Mouse (Mus musculus) heart, embryonic 13.5 days (tissue): Measurements from ENCODE around the gene Isg20l2. TPM values are rescaled to one million over a fixed set of nuclear protein-coding genes. Genes with fewer than 3 reads are reported as not detected.
"Not testable (repeated sequence)": the region's sequence is repeated elsewhere in the genome, so short reads cannot be mapped to it uniquely, and the experiment has no call there.

Source experiments
- ATAC-seq: fragments of 200-750 bp; cut with Nextera tagmentation; 2 replicates; pipeline ENCODE4 v1.8.0; 2017; ENCODE audit warnings: moderate TSS enrichment; ENCODE audit not compliant: insufficient number of reproducible peaks, low FRiP score, low TSS enrichment; ENCODE audit errors: extremely low read depth
- H3K27ac ChIP-seq: fragments of 300-500 bp; sonication (generic); replicated peaks from 2 replicates; pipeline ENCODE4 v1.5.1; 2015; ENCODE audit warnings: moderate library complexity, mild to moderate bottlenecking, inconsistent platforms
- H3K27me3 ChIP-seq: fragments of 300-500 bp; sonication (generic); replicated peaks from 2 replicates; pipeline ENCODE4 v1.6.1; 2015; ENCODE audit warnings: mild to moderate bottlenecking, inconsistent platforms
- H3K36me3 ChIP-seq: fragments of 300-500 bp; sonication (generic); 2 replicates; pipeline ENCODE4 v1.6.1; 2015; ENCODE audit warnings: mild to moderate bottlenecking, inconsistent platforms
- H3K4me1 ChIP-seq: fragments of 300-500 bp; sonication (generic); 2 replicates; pipeline ENCODE4 v1.6.1; 2015; ENCODE audit warnings: inconsistent platforms
- H3K4me2 ChIP-seq: fragments of 300-500 bp; sonication (generic); 2 replicates; pipeline ENCODE4 v1.6.1; 2015; ENCODE audit warnings: inconsistent platforms, mild to moderate bottlenecking, moderate library complexity
- H3K4me3 ChIP-seq: fragments of 300-500 bp; sonication (generic); 2 replicates; pipeline ENCODE4 v1.5.1; 2015; ENCODE audit warnings: moderate library complexity, mild to moderate bottlenecking, inconsistent platforms
- H3K9ac ChIP-seq: fragments of 300-500 bp; sonication (generic); 2 replicates; pipeline ENCODE4 v1.6.1; 2015; ENCODE audit warnings: inconsistent platforms, mild to moderate bottlenecking, moderate library complexity
- H3K9me3 ChIP-seq: fragments of 300-500 bp; sonication (generic); 2 replicates; pipeline ENCODE4 v1.6.1; 2016; ENCODE audit warnings: inconsistent platforms
- WGBS: fragments of 180-500 bp; shearing (Covaris S2); methylation state at CpG from one replicate; pipeline ENCODE4 v1.1.7; 2015; ENCODE audit warnings: mixed read lengths; 5-methylcytosine and 5-hydroxymethylcytosine counted together
- polyA plus RNA-seq: library from polyadenylated mRNA; unstranded; fragments of >200 nt; fragmentation: Nextera tagmentation; extraction: Ambion mirVana; gene quantifications from 2 replicates; pipeline ENCODE4 v1.2.1, GENCODE M21; 2015

Gene Isg20l2
- polyA plus RNA-seq, result 28.9 and 30.1 TPM in 2 replicates

DNA sequence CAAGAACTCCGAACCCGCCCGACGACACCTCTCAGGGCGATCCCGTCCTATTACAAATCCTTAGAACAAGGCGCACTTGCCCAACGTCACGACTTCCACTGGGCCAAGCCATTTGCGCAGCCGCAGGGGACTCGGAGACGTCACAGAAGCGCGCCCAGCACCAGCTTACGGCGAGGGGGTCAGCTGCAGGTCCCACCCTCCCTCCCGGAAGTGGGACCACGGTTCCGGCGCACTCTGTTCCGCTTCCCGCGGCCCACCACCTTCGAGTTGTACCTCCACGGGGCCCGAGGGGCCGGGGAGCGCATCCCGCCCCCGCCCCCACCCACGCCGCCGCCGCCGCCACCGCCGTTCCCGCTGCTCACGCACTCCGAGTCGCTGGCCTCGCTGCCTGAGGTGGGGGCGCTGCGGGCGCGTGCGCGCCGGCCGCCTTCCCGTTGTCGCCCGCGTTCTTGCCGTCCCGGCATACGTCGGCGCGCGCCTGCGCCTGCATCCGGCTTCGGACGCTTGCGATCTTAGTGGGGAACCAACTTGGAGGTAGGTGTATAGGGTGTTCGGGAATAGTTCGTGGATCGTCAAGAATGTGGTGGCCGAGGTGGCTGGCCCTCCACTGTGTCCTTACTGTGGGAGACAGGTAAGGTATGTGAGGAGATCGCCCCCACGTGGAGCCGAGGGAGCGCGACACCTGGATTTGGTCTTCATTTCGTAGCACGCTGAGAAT lies at the start of gene Isg20l2, which contains the start of gene Rrnad1:
Gene Isg20l2, plus strand, starts transcription at position 237 of the 718 bp plus-strand sequence.
Gene Rrnad1, minus strand, starts transcription at position 640 of the 718 bp plus-strand sequence.
- WGBS, result under 1% methylated on average over 62 of the region's 78 CpGs
- peak; percentile 89 for ATAC-seq
- Histone ChIP-seq H3K27me3 (no peaks in the 10 kb centered on the region), H3K9me3 (no peaks in the 10 kb centered on the region), H3K27ac (peak within 1 kb of the TSS; percentile 87), H3K36me3 (peaks cover 68% of the 10 kb centered on the region), H3K9ac (peak within 1 kb of the TSS; percentile 98), H3K4me1 (peaks cover 35% of the 10 kb centered on the region), H3K4me2 (peak within 1 kb of the TSS; percentile 87), H3K4me3 (peak within 1 kb of the TSS; percentile 97)

DNA sequence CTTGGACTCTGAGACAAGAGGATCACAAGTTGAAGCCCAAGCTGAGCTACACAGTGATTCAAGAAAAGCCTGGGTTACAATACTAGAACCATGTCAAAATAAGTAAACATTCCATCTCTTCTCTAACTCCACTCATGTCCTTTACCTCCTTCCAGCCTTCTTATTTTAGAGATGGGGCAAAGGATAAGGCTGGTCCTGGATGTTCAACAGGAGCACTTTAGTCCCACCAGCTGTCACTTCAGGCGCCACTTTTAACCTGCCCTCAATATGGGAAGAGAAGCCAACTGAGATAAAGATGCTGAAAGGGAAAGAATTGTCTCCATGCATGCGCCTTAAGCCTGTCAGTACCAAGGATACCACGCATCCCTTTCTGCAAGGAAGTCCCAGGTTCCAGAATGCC lies 45.8 kb upstream of the Isg20l2 start:
- Histone ChIP-seq H3K36me3 (peaks cover 30% of the 10 kb centered on the region), H3K4me1 (peaks cover 24% of the 10 kb centered on the region), H3K9me3 (peaks cover 12% of the 10 kb centered on the region), H3K27ac (peak overlapping the region; percentile 95), H3K4me2 (peak overlapping the region; percentile 97), H3K4me3 (peak overlapping the region; percentile 85), H3K27me3 (no peaks in the 10 kb centered on the region), H3K9ac (peak overlapping the region; percentile 98)
- 0% methylated on average over 3 of the region's 3 CpGs for WGBS
- ATAC-seq, result no peak

DNA sequence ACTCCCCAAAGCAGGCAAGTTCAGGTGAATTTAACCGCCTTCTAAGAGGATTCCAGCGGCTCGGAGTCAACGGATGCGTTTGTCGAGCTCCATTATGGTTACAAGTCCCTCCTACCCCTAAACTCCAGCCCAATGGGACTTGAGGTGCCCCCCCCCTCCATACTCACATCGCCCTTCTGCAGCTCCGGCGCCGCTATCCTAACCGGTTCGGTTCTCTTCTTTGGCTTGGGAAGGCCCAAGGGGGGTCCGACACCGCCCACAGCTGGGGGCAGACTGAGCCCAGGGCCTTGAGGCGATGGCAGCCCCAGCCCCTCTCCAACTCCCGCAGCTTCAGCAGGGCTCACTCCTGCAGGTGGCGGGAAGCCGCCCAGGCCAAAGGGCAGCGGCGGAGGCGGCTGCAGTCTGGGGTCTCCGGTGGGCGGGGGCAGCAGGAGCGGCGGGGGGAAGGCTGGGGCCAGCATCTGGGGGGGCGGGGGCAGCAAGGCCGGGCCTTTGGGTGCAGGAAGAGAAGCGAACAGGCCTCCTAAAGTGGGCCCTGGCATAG lies 45.3 kb upstream of the Isg20l2 start:
- H3K4me3 ChIP-seq, result peak overlapping the region; percentile 85
- no peaks in the 10 kb centered on the region for H3K27me3 ChIP-seq
- H3K9me3 ChIP-seq, result peaks cover 12% of the 10 kb centered on the region
- WGBS, result under 1% methylated on average over 28 of the region's 28 CpGs
- peaks cover 27% of the 10 kb centered on the region for H3K36me3 ChIP-seq
- H3K27ac ChIP-seq, result peak overlapping the region; percentile 95
- H3K4me1 ChIP-seq, result peaks cover 24% of the 10 kb centered on the region
- peak overlapping the region; percentile 97 for H3K4me2 ChIP-seq
- no peak; the same call in none of the 2 replicates for ATAC-seq
- H3K9ac ChIP-seq, result peak overlapping the region; percentile 98

GRCm38 (mm10) chr3:87885281-87886003 lies 44.7 kb upstream of the Isg20l2 start, which contains the start of gene Prcc:
Prcc (minus strand) TSS chr3:87885608.
- Histone ChIP-seq H3K27me3 (no peaks in the 10 kb centered on the region), H3K9ac (peak within 1 kb of the TSS; percentile 98), H3K4me2 (peak within 1 kb of the TSS; percentile 97), H3K9me3 (peaks cover 12% of the 10 kb centered on the region), H3K36me3 (peaks cover 21% of the 10 kb centered on the region), H3K27ac (peak within 1 kb of the TSS; percentile 95), H3K4me3 (peak within 1 kb of the TSS; percentile 85), H3K4me1 (peaks cover 24% of the 10 kb centered on the region)
- ATAC-seq, result peak; percentile 94
- WGBS, result under 1% methylated on average over 33 of the region's 33 CpGs

- no peaks in the 10 kb centered on the region for H3K27me3 ChIP-seq
- H3K4me3 ChIP-seq, result peak overlapping the region; percentile 85
- WGBS, result 9% methylated on average over 10 of the region's 10 CpGs
- ATAC-seq, result peak; percentile 2; the same call in 1 of the 2 replicates
- peak overlapping the region; percentile 95; the same call in 1 of the 2 replicates for H3K27ac ChIP-seq
- peaks cover 24% of the 10 kb centered on the region for H3K4me1 ChIP-seq
- peak overlapping the region; percentile 79 for H3K9ac ChIP-seq
- H3K4me2 ChIP-seq, result peak overlapping the region; percentile 97
- peaks cover 12% of the 10 kb centered on the region for H3K9me3 ChIP-seq
- H3K36me3 ChIP-seq, result peaks cover 15% of the 10 kb centered on the region
These were observed 44.1 kb upstream of the Isg20l2 start for GRCm38 (mm10) chr3:87886004-87886365.

GRCm38 (mm10) chr3:87886416-87886815 lies 43.7 kb upstream of the Isg20l2 start:
- H3K27ac ChIP-seq, result no peak overlapping the region
- peak overlapping the region; percentile 85 for H3K4me3 ChIP-seq
- peaks cover 11% of the 10 kb centered on the region for H3K36me3 ChIP-seq
- H3K4me1 ChIP-seq, result peaks cover 24% of the 10 kb centered on the region
- H3K4me2 ChIP-seq, result peak overlapping the region; percentile 97
- H3K9ac ChIP-seq, result peak overlapping the region; percentile 79
- peaks cover 12% of the 10 kb centered on the region for H3K9me3 ChIP-seq
- ATAC-seq, result no peak
- WGBS, result 78% methylated on average over 6 of the region's 6 CpGs
- no peaks in the 10 kb centered on the region for H3K27me3 ChIP-seq

DNA sequence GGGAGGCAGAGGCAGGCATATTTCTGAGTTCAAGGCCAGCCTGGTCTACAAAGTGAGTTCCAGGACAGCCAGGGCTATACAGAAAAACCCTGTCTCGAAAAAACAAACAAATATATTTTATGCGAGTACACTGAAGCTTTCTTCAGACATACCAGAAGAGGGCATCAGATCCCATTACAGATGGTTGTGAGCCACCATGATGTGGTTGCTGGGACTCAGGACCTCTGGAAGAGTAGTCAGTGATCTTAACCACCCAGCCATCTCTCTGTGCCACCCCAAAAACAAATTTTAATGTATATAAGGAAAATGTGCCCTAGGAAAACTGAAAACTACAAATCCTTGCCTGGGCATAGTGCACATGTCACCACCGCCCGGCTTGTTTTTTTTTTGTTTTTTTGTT lies 42.7 kb upstream of the Isg20l2 start:
- not testable (repeated sequence) for H3K36me3 ChIP-seq, H3K27me3 ChIP-seq, H3K4me2 ChIP-seq, H3K27ac ChIP-seq, H3K4me3 ChIP-seq, H3K9ac ChIP-seq, ATAC-seq
- Histone ChIP-seq H3K9me3 (peaks cover 12% of the 10 kb centered on the region), H3K4me1 (peaks cover 22% of the 10 kb centered on the region)
- 86% methylated on average over 4 of the region's 4 CpGs for WGBS

- H3K4me1 ChIP-seq, result no peaks in the 10 kb centered on the region
- no peak overlapping the region for H3K4me3 ChIP-seq
- H3K9ac ChIP-seq, result no peak overlapping the region
- H3K9me3 ChIP-seq, result peaks cover 12% of the 10 kb centered on the region
- no peak for ATAC-seq
- H3K36me3 ChIP-seq, result no peaks in the 10 kb centered on the region
- H3K4me2 ChIP-seq, result no peak overlapping the region
- WGBS, result 67% methylated on average over 3 of the region's 3 CpGs
- no peaks in the 10 kb centered on the region for H3K27me3 ChIP-seq
- no peak overlapping the region for H3K27ac ChIP-seq
These were observed 38.6 kb upstream of the Isg20l2 start for GRCm38 (mm10) chr3:87891481-87891880.

DNA sequence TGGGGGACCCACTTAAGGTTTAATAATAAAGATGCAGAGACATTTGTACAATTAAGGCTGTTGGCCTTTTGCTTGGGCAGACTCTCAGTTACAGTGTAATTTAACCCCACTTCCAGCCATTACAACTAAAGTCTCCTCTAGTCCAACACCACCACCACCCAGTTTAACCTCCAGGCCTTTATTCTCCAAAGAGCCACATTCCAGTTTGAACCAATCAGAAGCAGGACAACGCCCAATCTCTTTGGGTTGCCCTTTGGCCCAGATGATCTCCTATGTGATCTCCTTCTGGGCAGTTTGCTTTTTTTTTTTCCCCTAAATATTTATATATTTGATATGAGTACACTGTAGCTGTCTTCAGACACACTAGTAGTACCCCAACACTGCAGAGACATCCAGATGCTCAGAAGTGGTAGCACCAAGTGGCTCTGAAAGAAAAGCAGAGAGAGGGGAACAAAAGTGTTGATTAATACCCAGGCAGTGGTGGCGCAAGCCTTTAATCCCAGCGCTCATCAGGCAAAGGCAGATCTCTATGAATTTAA lies 36.7 kb upstream of the Isg20l2 start:
- Histone ChIP-seq H3K27me3 (no peaks in the 10 kb centered on the region), H3K4me3 (no peak overlapping the region), H3K9ac (no peak overlapping the region), H3K27ac (no peak overlapping the region), H3K36me3 (no peaks in the 10 kb centered on the region), H3K4me2 (no peak overlapping the region), H3K9me3 (peaks cover 8% of the 10 kb centered on the region), H3K4me1 (no peaks in the 10 kb centered on the region)
- WGBS, result 72% methylated on average over 3 of the region's 3 CpGs
- no peak for ATAC-seq

DNA sequence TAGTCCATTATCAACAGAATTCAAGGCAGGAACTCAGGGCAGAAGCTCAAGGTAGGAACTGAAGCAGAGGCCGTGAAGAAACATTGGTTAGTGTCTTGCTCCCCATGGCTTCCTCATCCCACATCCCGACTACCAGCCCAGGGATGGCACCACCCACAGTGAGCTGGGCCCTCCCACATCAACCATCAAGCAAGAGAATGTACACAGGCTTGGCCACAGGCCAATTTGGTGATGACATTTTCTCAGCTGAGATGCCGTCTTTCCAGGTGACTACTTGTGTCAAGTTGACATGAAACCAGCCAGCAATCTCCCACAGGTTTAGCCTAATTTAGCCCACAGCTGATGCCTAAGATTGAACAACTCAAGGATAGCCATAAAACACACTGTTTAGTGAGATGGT lies 30.8 kb upstream of the Isg20l2 start:
- Histone ChIP-seq H3K9me3 (no peaks in the 10 kb centered on the region), H3K4me1 (peaks cover 9% of the 10 kb centered on the region), H3K9ac (no peak overlapping the region), H3K27me3 (no peaks in the 10 kb centered on the region), H3K36me3 (no peaks in the 10 kb centered on the region), H3K27ac (no peak overlapping the region), H3K4me2 (no peak overlapping the region), H3K4me3 (no peak overlapping the region)
- no peak for ATAC-seq
- WGBS, result 64% methylated on average over 3 of the region's 3 CpGs

DNA sequence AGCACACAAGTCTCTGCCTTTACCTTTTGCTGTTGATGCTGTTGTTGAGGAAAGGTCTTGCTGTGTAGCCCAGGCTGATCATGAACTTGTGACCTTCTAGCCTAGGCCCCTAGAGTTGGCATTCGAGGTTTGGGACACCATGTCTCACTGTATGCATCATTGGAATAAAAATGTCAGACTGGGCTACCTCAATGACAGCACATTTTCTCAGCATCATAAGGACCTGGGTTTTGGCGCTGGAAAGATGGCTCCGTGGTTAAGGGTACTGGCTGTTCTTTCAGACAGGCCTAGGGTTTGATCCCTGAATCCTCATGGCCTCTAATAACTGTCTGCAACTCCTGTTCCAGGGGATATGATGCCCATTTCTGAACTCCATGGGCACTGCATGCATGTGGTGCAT lies 30.3 kb upstream of the Isg20l2 start:
- Histone ChIP-seq H3K36me3 (no peaks in the 10 kb centered on the region), H3K4me2 (no peak overlapping the region), H3K27me3 (no peaks in the 10 kb centered on the region), H3K4me3 (no peak overlapping the region), H3K27ac (no peak overlapping the region), H3K9ac (no peak overlapping the region), H3K9me3 (no peaks in the 10 kb centered on the region), H3K4me1 (peaks cover 9% of the 10 kb centered on the region)
- ATAC-seq, result no peak
- WGBS, result 86% methylated on average over 3 of the region's 3 CpGs
